Mouse (Mus musculus): Measurements from ENCODE around the gene Esm1. TPM values are rescaled to one million over a fixed set of nuclear protein-coding genes. Genes with fewer than 3 reads are reported as not detected.
"Not testable (repeated sequence)": the region's sequence is repeated elsewhere in the genome, so short reads cannot be mapped to it uniquely, and the experiment has no call there.

Esm1 gene
- total RNA-seq, 2 experiments from 2014 or later = 0.50 to 0.68 TPM

DNA sequence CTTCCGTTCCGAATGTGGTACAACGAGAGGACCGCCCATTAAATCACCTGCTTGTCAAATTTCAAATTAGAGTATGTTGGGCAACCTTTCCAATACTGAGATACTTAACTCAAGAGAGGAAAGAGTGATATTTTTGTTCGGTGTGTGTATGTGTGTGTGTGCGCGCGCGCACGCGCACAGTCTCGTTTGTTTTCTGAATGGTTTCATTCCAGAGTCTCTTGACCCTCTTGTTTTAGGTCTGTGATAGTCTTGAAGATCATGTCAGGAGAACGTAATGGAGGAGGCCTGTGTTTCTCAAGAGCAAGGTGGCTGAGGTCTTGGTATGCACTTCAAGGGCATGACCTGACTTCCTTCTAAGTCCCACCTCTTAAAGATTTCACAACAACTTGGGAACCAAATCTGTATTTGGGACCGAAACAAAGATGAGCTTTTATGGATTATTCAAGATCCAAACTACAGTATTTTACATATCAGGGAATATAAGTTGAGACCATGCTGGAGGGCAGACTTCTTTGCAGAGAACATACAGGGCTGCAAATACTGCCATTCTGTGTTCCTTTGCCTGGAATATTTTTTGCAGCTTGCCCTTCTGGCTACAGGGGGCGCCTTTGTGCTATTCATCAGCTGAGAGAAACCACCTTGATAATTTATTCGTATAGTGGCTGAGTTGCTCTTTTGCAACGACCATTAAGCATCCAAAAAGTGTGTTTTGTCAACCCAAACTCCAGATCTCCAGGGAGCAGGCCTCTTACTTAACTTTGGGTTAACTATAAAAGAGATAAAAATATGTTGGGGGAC is 18.4 kb downstream of the Esm1 start:
- DNase-seq = peak; percentile 29

DNA sequence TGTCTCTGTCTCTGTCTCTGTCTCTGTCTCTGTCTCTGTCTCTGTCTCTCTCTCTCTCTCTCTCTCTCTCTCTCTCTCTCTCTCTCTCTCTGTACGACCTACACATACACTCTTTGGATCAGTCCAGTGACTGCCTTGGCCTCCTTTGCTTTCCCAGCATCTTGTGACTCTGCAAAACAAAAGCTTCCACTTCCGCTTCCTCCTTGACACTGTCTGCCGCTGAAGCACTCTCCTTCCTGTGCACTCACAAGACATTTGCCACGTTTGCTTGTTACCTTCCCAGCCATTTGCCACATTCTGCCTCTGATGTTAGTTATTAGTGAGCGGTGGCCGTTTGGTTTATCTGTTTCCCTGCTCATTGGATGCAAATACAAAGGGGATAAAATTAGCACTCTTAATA is 32.7 kb downstream of the Esm1 start:
- DNase-seq = no peak

- DNase-seq = no peak
Observed at GRCm38 (mm10) chr13:113245025-113245424, 35.6 kb downstream of the Esm1 start.

DNA sequence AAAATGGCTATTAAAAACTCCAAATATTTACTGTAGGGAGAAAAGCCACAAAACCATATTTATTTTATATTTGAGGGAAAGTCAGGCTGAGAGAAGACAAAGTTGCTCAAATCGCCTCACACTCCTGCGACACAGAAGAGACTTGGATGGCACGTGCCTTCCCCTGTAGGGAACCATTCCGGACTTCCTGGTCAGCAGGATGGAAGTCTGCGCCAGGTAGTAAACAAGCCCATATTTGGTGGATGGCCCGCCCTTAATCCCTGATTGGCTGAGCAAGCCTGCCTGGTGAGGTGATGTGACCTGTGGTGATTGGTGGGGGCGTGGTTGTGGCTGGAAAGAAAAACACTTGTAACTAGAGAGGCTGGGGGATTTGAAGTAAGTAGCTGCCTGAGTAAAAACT is 43.1 kb downstream of the Esm1 start:
- not testable (repeated sequence) for DNase-seq

DNA sequence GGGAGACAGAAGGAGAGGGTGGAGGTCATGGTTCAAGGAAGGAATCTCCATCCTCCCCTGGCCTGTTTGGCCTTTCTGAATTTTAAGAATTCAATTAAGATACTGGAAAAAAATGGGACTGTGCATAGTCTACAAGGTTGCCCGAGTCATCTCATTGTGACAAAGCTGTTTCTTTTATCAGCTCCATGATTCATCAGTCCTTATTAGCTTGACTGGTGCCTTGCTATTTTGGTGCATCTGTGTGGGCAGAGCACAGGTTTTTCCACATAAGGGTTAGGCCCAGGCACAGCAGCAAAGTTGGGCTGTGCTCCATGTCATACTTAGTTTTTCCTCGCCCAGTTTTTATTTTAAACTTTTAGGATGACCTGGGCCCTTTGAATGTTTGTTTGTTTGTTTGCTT is 47.3 kb downstream of the Esm1 start:
- DNase-seq = no peak

- DNase-seq = peak; percentile 18
Observed at GRCm38 (mm10) chr13:113257190-113257589, 47.7 kb downstream of the Esm1 start.

DNA sequence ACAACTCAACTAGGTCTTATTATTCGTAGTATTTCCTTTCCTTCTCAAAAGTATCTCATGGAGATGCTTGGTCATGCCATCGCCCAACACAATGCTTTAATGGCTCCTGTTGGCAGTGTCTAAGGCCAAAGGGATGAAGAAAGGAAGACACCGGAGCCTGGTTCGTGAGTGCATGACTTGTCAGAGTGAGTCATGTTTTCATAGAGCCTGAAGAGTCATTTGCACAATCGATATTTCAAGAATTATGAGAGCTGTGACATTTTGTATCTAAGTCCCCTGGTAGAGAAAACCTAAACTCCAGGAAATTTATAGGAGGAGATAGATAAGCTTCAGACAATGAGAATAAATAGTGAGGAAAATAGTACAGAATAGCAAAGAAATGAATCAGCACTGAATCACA is 49.8 kb downstream of the Esm1 start:
- DNase-seq = no peak

- DNase-seq = peak; percentile 22
Observed at GRCm38 (mm10) chr13:113262822-113263221, 53.4 kb downstream of the Esm1 start.

DNA sequence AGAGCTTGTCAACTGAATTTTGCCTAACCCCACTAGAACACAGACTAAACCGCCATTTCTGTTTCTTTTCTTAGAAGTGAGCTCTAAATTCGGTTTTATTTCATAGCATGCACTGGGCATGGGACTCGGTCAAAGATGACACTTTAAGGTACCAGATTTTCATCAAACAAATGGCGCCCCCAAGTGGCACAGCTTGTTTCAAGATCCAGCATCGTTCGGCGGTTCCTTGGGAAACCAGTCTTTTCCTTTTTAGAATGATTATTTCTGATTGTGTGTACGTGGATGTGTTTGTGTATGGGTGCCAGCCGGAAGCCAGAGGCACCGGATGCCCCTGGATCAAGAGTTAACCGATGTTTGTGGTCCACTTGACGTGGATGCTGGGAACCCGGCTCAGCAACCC is 55.8 kb downstream of the Esm1 start:
- peak; percentile 66 for DNase-seq

DNA sequence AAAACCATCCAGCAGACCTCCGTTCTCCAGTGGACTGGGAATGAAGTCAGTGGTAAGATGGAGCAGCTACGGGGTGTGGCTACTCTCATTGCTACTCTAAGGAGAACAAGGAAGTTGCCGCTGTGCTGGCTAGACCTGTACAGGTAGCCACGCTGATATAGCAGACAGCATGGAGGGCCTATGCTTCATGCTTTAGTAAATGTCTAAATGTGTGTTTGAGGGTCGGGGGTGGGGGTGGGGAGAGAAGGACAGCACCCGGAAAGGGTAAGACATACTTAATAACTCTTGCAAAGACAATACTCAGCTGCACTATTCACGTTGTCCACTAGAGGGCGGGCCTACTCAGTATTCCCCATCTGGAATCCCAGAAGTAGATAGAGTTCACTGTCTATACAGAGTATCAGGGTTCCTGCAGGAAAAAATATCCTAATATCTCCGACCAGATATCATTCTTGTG is 57.1 kb downstream of the Esm1 start:
- DNase-seq = peak; percentile 86

- DNase-seq = no peak
Observed at GRCm38 (mm10) chr13:113267204-113267603, 57.7 kb downstream of the Esm1 start.

Other genes with a start within 250 kb of the Esm1 start
- gene Ccno, start 221.9 kb upstream of the Esm1 start, total RNA-seq (2021) = under 1 TPM in 1 of 2 experiments, not detected in 1; 0.16 TPM
- not detected for gene Mcidas, start 215.8 kb upstream of the Esm1 start, total RNA-seq (2021)
- gene Cdc20b, start 174.5 kb upstream of the Esm1 start, total RNA-seq (2021) = not detected
- 10 to 100 TPM; 59.5 to 61.2 TPM for gene Gpx8, start 163.2 kb upstream of the Esm1 start, total RNA-seq (2021)
- gene Gzma, start 108.7 kb upstream of the Esm1 start, total RNA-seq (2021) = not detected
- gene Gzmk, start 16.2 kb downstream of the Esm1 start, total RNA-seq (2021) = not detected
- gene BC067074, start 83.5 kb downstream of the Esm1 start, total RNA-seq (2021) = 10 to 100 TPM; 11.4 to 12.6 TPM

All from heart, postnatal 4 days (tissue).